Mouse (Mus musculus) lung, postnatal 10 days (tissue): ENCODE results near the gene Gm13695.
"Not testable (repeated sequence)": the region's sequence is repeated elsewhere in the genome, so short reads cannot be mapped to it uniquely, and the experiment has no call there.

Experiments used
- DNase-seq: peaks from one replicate; pipeline ENCODE4 v3.0.0; 2021

Gm13695 gene

DNA sequence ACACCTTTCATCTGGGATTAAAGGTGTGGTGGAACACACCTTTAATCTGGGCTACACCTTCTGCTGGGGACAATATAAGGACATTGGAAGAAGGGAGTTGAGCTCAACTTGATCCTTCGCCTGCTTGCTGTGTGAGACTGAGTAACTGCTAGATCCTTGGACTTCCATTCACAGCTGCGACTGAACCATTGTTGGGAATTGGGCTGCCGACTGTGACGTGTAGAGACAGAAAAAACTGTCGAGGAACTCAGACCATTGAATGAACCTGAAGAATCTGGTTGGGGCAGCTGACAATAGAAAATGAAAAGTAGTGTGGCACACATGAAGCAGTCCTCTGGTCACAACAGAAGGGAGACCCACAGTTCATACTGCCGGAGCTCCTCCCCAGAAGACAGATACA, at the start of gene Gm13695:
Gm13695 (plus strand) TSS at position 301 of the 400 bp plus-strand sequence.
- not testable (repeated sequence) for DNase-seq

- DNase-seq: no peak
Observed at GRCm38 (mm10) chr2:83929478-83930088, 37.5 kb upstream of the Gm13695 start.

DNA sequence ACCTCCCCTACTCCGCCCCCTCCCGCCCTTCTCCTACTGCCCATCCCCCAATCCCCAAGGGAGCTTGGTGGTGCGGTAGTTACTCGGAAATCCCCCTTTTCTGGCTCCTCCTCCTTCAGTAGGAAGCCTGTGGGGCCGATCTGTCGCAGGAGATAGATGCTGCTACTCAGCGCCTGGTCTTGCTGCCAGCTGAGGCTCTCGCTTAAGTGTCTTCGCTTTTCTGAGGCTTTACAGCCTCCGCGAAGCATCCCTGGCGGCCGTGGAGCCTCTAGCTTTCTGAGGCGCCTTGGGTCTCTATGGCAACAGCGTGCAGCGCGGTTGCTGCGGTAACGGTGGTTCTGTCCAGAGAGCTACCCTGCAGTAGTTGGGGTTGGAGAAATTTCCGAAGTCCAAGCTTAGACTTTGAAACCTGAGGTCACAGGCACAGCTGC, 26.2 kb upstream of the Gm13695 start, which contains the start of gene Zswim2:
Zswim2 (minus strand) TSS at position 298 of the 431 bp plus-strand sequence.
- DNase-seq: peak; percentile 36

DNA sequence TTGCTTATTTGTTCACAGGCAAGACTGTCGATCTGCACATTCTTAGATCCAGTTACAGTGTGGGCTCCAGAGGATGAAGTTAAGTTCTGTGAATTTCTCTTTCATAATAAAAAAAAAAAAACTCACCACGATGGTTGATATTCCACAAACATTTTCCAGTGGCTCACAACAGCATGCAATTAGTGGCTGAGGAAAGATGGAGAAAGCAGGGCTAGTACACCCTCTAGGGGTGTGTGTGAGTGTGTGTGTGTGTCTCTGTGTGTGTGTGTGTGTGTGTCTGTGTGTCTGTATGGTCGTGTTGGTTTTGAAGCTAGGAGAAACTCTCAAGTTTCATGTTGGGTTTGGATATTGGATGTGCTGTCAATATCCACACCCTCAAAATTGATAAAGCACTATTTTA, 25.7 kb upstream of the Gm13695 start:
- DNase-seq: no peak

- DNase-seq: no peak
Observed at GRCm38 (mm10) chr2:83941792-83942191, 25.3 kb upstream of the Gm13695 start.

DNA sequence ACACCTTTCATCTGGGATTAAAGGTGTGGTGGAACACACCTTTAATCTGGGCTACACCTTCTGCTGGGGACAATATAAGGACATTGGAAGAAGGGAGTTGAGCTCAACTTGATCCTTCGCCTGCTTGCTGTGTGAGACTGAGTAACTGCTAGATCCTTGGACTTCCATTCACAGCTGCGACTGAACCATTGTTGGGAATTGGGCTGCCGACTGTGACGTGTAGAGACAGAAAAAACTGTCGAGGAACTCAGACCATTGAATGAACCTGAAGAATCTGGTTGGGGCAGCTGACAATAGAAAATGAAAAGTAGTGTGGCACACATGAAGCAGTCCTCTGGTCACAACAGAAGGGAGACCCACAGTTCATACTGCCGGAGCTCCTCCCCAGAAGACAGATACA, 11.7 kb upstream of the Gm13695 start, which contains the start of gene Gm13698:
Gm13698 (plus strand) TSS at position 301 of the 400 bp plus-strand sequence.
- DNase-seq: not testable (repeated sequence)

- DNase-seq: not testable (repeated sequence)
Observed at GRCm38 (mm10) chr2:83961203-83961602, 5.9 kb upstream of the Gm13695 start, which contains the start of gene Gm13693. Gene Gm13693, plus strand, starts transcription at chr2:83961503.

DNA sequence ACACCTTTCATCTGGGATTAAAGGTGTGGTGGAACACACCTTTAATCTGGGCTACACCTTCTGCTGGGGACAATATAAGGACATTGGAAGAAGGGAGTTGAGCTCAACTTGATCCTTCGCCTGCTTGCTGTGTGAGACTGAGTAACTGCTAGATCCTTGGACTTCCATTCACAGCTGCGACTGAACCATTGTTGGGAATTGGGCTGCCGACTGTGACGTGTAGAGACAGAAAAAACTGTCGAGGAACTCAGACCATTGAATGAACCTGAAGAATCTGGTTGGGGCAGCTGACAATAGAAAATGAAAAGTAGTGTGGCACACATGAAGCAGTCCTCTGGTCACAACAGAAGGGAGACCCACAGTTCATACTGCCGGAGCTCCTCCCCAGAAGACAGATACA, 5.7 kb downstream of the Gm13695 start, which contains the start of gene Gm13696:
Gm13696 (plus strand) TSS at position 301 of the 400 bp plus-strand sequence.
- not testable (repeated sequence) for DNase-seq

DNA sequence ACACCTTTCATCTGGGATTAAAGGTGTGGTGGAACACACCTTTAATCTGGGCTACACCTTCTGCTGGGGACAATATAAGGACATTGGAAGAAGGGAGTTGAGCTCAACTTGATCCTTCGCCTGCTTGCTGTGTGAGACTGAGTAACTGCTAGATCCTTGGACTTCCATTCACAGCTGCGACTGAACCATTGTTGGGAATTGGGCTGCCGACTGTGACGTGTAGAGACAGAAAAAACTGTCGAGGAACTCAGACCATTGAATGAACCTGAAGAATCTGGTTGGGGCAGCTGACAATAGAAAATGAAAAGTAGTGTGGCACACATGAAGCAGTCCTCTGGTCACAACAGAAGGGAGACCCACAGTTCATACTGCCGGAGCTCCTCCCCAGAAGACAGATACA, 11.5 kb downstream of the Gm13695 start, which contains the start of gene Gm13694:
Gm13694 (plus strand) TSS at position 301 of the 400 bp plus-strand sequence.
- DNase-seq: not testable (repeated sequence)

DNA sequence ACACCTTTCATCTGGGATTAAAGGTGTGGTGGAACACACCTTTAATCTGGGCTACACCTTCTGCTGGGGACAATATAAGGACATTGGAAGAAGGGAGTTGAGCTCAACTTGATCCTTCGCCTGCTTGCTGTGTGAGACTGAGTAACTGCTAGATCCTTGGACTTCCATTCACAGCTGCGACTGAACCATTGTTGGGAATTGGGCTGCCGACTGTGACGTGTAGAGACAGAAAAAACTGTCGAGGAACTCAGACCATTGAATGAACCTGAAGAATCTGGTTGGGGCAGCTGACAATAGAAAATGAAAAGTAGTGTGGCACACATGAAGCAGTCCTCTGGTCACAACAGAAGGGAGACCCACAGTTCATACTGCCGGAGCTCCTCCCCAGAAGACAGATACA, 17.3 kb downstream of the Gm13695 start, which contains the start of gene Gm13697:
Gm13697 (plus strand) TSS at position 301 of the 400 bp plus-strand sequence.
- DNase-seq: not testable (repeated sequence)

DNA sequence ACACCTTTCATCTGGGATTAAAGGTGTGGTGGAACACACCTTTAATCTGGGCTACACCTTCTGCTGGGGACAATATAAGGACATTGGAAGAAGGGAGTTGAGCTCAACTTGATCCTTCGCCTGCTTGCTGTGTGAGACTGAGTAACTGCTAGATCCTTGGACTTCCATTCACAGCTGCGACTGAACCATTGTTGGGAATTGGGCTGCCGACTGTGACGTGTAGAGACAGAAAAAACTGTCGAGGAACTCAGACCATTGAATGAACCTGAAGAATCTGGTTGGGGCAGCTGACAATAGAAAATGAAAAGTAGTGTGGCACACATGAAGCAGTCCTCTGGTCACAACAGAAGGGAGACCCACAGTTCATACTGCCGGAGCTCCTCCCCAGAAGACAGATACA, 23.1 kb downstream of the Gm13695 start, which contains the start of gene Gm13691:
Gm13691 (plus strand) TSS at position 301 of the 400 bp plus-strand sequence.
- not testable (repeated sequence) for DNase-seq

DNA sequence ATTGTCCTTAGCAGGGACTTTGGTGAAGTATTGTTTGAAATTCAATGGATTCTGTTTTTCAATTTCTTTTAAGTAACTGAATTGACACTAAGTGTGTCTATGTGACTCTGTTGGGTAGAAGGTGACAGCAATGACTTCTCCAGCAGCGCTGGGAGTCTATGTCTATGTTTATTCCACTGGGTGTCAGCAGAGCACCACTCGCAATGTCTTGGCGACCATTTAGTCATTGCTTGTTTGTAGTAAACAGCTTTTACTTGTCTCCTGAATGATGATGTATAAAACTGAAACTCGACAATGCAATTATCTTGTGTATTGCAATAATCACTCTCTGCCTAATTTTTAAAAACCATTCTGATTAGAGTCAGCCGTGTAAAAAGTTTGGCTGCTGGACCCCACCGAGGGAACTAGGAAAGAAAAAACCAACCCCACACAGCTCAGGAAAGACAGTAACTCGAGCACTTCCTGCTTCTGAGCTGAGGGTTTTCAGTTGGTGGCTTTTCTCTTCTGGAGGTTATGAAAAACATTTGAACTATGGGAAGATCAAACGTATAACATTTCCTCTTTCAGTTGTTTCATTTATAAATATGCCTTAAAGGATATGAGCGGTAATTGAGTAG, 26.6 kb downstream of the Gm13695 start:
- DNase-seq: peak; percentile 36

GRCm38 (mm10) chr2:83994526-83994925, 27.4 kb downstream of the Gm13695 start:
- not testable (repeated sequence) for DNase-seq

- DNase-seq: no peak
Observed at GRCm38 (mm10) chr2:84008913-84009312, 41.8 kb downstream of the Gm13695 start.

DNA sequence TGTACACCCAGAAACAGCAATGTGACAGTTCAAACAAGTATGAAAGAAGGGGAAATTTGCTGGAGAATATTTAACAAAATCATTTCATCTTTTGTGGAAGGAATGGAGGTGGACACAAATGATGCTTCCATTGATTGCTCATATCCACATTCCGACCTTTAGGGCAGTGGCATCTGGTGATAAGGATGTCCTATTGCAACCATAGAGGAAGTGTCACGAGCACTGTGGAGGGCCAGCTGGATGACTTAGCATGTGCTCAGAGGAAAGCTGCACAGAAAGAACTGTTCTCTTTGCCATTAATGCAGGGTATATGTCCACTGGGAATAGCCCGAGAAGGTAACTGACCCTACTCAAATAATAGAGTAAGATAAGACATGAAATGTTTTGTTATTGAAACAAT, 42.7 kb downstream of the Gm13695 start:
- no peak for DNase-seq

- DNase-seq: no peak
Observed at GRCm38 (mm10) chr2:84014572-84014971, 47.5 kb downstream of the Gm13695 start.

GRCm38 (mm10) chr2:84016291-84016690, 49.2 kb downstream of the Gm13695 start:
- DNase-seq: not testable (repeated sequence)

DNA sequence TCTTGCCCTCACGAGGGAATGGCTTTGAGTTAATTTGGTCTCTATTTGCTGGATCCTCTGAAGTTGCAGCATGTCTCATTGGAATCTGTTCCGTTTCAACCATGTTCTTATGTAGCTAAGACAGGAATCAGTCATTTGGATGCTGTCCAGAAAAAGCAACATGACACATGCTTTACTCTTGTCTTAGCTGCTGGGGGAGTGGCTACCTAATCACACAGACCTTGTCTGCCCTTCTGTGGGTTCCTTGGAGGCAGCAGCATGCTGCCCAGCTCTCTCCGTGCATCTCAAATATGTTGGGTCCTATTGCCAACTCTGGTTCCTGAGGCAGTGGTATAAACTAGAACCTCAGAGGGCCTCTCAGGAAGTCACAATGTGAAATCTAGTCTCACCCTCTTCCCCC, 51.2 kb downstream of the Gm13695 start:
- DNase-seq: peak; percentile 35
